Mouse (Mus musculus) midbrain, embryonic 10.5 days (tissue): Measurements from ENCODE around the gene Tmem233. TPM values are rescaled to one million over a fixed set of nuclear protein-coding genes. Genes with fewer than 3 reads are reported as not detected.

Source experiments
- DNase-seq: peaks from one replicate; pipeline ENCODE4 v3.0.0-alpha.2; 2017; ENCODE audit warnings: low spot score
- H3K27ac ChIP-seq: fragments of 300-500 bp; sonication (generic); replicated peaks from 2 replicates; pipeline ENCODE4 v1.5.1; 2016; ENCODE audit warnings: mild to moderate bottlenecking
- H3K27me3 ChIP-seq: fragments of 300-500 bp; sonication (generic); 2 replicates; pipeline ENCODE4 v1.6.1; 2016; ENCODE audit warnings: low read depth, mild to moderate bottlenecking; ENCODE audit not compliant: poor library complexity, severe bottlenecking
- H3K36me3 ChIP-seq: fragments of 300-500 bp; sonication (generic); 2 replicates; pipeline ENCODE4 v1.6.1; 2016; ENCODE audit warnings: mild to moderate bottlenecking, moderate library complexity
- H3K4me1 ChIP-seq: fragments of 300-500 bp; sonication (generic); 2 replicates; pipeline ENCODE4 v1.6.1; 2016
- H3K4me3 ChIP-seq: fragments of 300-500 bp; sonication (generic); 2 replicates; pipeline ENCODE4 v1.5.1; 2016; ENCODE audit warnings: mild to moderate bottlenecking, moderate library complexity
- H3K9me3 ChIP-seq: fragments of 300-500 bp; sonication (generic); replicated peaks from 2 replicates; pipeline ENCODE4 v1.6.1; 2016; ENCODE audit warnings: mild to moderate bottlenecking
- WGBS: fragments of 180-500 bp; shearing (Covaris S2); methylation state at CpG from one replicate; pipeline ENCODE4 v1.1.7; 2016; 5-methylcytosine and 5-hydroxymethylcytosine counted together
- polyA plus RNA-seq: library from polyadenylated mRNA; unstranded; fragments of >200 nt; fragmentation: Nextera tagmentation; extraction: Ambion mirVana; gene quantifications from 2 replicates; pipeline ENCODE4 v1.2.1, GENCODE M21; 2016

Gene Tmem233
- polyA plus RNA-seq, 1 experiment from 2014 or later, result not detected

- H3K4me1 ChIP-seq, result peaks cover 29% of the 10 kb centered on the region
- peak within 1 kb of the TSS; percentile 96 for H3K4me3 ChIP-seq
- no peaks in the 10 kb centered on the region for H3K27me3 ChIP-seq
- H3K36me3 ChIP-seq, result peaks cover 35% of the 10 kb centered on the region
- WGBS, result under 1% methylated on average over 46 of the region's 46 CpGs
- no peaks in the 10 kb centered on the region for H3K9me3 ChIP-seq
- H3K27ac ChIP-seq, result peak within 1 kb of the TSS; percentile 91
- DNase-seq, result peak; percentile 97
These were observed 58.7 kb downstream of the Tmem233 start, which contains the start of gene Prkab1 for GRCm38 (mm10) chr5:116024327-116024739. TSS of gene Prkab1 (minus strand) at chr5:116024508.

DNA sequence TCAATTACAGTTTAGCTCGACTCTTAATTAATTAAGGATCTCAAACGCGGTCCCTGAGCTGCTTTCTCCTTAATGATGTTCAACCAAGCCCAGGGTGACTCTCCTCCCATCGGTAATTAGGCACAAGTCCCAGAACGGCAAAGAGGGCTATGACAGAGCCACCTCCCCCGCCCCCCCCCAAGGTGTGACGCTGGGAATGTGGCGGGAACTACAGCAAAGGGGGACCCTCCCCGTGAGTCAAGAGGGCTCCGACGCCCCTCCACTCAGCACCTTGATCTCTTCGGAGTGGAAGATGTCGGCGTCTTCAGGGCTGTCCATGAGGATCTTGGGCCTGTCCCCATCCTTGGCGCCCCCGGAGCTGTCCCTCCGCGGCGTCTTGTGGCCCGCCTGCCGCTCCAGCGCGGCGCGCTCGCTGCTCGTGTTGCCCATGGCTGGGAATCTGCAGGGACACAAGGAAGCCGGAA, 59.2 kb downstream of the Tmem233 start:
- peak overlapping the region; percentile 91 for H3K27ac ChIP-seq
- H3K4me3 ChIP-seq, result peak overlapping the region; percentile 96
- no peak for DNase-seq
- no peaks in the 10 kb centered on the region for H3K27me3 ChIP-seq
- no peaks in the 10 kb centered on the region for H3K9me3 ChIP-seq
- H3K4me1 ChIP-seq, result peaks cover 26% of the 10 kb centered on the region
- H3K36me3 ChIP-seq, result peaks cover 40% of the 10 kb centered on the region
- under 1% methylated on average over 28 of the region's 28 CpGs for WGBS

- Histone ChIP-seq H3K9me3 (no peaks in the 10 kb centered on the region), H3K36me3 (peaks cover 46% of the 10 kb centered on the region), H3K4me1 (peaks cover 26% of the 10 kb centered on the region), H3K27me3 (no peaks in the 10 kb centered on the region), H3K27ac (peak overlapping the region; percentile 91), H3K4me3 (peak overlapping the region; percentile 96)
- 39% methylated on average over 8 of the region's 8 CpGs for WGBS
- DNase-seq, result no peak
These were observed 59.8 kb downstream of the Tmem233 start for GRCm38 (mm10) chr5:116023251-116023661.

DNA sequence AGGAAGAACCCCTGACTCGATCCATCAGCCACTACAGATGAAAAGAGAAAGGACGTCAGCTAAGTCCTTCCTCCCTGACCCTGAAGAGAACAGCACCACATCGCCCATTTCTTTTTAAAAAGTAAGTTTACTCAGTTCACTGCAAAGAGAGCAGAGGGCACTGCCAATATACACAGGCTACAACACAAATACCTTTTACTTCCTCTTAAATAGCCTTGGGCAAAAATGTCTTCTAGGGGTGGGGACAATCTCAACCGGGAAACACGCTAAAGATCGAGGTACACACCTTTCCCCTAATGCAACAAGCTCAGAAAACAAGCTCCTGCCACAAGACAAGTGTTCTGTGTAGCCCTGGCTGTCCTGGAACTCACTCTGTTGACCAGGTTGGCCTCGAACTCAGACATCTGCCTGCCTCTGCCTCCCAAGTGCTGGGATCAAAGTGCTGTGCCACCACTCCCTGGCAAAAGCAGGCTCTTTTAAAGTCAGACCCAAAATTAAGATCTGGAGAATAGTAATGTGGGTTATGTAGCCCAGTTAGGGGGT, 60.3 kb downstream of the Tmem233 start:
- no peaks in the 10 kb centered on the region for H3K9me3 ChIP-seq
- WGBS, result 89% methylated on average over 7 of the region's 7 CpGs
- no peaks in the 10 kb centered on the region for H3K27me3 ChIP-seq
- H3K4me3 ChIP-seq, result peak overlapping the region; percentile 96
- peaks cover 26% of the 10 kb centered on the region for H3K4me1 ChIP-seq
- no peak overlapping the region for H3K27ac ChIP-seq
- DNase-seq, result no peak
- peaks cover 51% of the 10 kb centered on the region for H3K36me3 ChIP-seq

DNA sequence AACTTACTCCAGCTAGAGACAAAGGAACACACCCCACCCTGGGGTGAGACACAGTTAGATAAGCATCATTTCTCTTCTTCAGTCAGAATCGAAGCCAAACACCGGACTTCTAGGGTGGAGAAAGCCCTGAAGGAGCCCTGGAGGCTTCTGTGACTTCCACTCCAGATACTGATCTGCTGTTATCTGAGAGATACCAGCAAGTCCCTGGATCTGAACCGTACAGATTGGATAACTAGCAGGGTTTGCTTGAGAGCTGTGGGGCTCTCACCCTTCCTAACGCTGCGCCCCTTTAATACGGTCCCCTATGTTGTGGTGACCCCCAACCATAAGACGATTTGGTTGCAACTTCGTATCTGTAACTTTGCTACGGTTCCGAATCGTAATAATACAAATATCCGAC, 60.9 kb downstream of the Tmem233 start:
- H3K36me3 ChIP-seq, result peaks cover 57% of the 10 kb centered on the region
- 95% methylated on average over 12 of the region's 12 CpGs for WGBS

GRCm38 (mm10) chr5:116021552-116021951, 61.5 kb downstream of the Tmem233 start:
- 91% methylated on average over 14 of the region's 14 CpGs for WGBS
- Histone ChIP-seq H3K4me1 (peaks cover 26% of the 10 kb centered on the region), H3K4me3 (0 out of 2 replicates have a peak overlapping the region, but pooled peaks have one; percentile 4), H3K9me3 (no peaks in the 10 kb centered on the region), H3K27me3 (no peaks in the 10 kb centered on the region), H3K27ac (no peak overlapping the region), H3K36me3 (peaks cover 63% of the 10 kb centered on the region)
- no peak for DNase-seq

More for the DNA sequence above, 60.9 kb downstream of the Tmem233 start:
- Histone ChIP-seq H3K4me1 (peaks cover 26% of the 10 kb centered on the region), H3K4me3 (peak overlapping the region; percentile 96; the same call in 1 of the 2 replicates), H3K27me3 (no peaks in the 10 kb centered on the region), H3K27ac (no peak overlapping the region), H3K9me3 (no peaks in the 10 kb centered on the region)
- no peak for DNase-seq

- Histone ChIP-seq H3K27me3 (no peaks in the 10 kb centered on the region), H3K36me3 (peaks cover 85% of the 10 kb centered on the region), H3K27ac (no peak overlapping the region), H3K4me1 (peaks cover 21% of the 10 kb centered on the region), H3K4me3 (no peak overlapping the region), H3K9me3 (no peaks in the 10 kb centered on the region)
- 82% methylated on average over 11 of the region's 11 CpGs for WGBS
- no peak for DNase-seq
These were observed 63.7 kb downstream of the Tmem233 start for GRCm38 (mm10) chr5:116019371-116019770.

- Histone ChIP-seq H3K27ac (no peak overlapping the region), H3K4me1 (peaks cover 18% of the 10 kb centered on the region), H3K9me3 (no peaks in the 10 kb centered on the region), H3K27me3 (no peaks in the 10 kb centered on the region), H3K4me3 (no peak overlapping the region), H3K36me3 (peaks cover 91% of the 10 kb centered on the region)
- WGBS, result 87% methylated on average over 6 of the region's 6 CpGs
- no peak for DNase-seq
These were observed 64.3 kb downstream of the Tmem233 start for GRCm38 (mm10) chr5:116018784-116019183.

DNA sequence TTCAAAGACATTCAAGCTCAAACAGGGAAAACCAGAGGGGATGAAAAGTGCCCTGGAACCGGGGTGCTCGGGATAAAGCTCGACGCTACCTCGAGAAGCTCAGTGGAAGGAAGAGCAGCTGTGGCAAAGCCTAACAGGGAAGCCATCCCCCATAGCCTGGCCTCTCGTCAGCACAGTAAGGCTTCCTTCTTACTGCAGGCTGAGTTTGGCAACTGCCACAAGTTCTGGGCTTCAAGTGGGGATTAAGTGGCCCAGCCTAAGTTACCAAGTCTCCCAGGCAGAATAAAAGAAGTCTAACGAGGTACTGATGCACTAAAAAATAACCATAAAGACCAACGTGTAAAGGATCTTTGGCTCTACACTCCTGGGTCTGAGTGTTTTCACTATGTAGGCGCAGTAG, 64.8 kb downstream of the Tmem233 start:
- H3K4me3 ChIP-seq, result no peak overlapping the region
- no peaks in the 10 kb centered on the region for H3K9me3 ChIP-seq
- peaks cover 12% of the 10 kb centered on the region for H3K4me1 ChIP-seq
- no peaks in the 10 kb centered on the region for H3K27me3 ChIP-seq
- DNase-seq, result no peak
- H3K27ac ChIP-seq, result no peak overlapping the region
- WGBS, result 92% methylated on average over 9 of the region's 9 CpGs
- peaks cover 97% of the 10 kb centered on the region for H3K36me3 ChIP-seq

GRCm38 (mm10) chr5:116017391-116017790, 65.7 kb downstream of the Tmem233 start:
- H3K4me1 ChIP-seq, result peaks cover 4% of the 10 kb centered on the region; the same call in 1 of the 2 replicates
- 93% methylated on average over 8 of the region's 8 CpGs for WGBS
- no peak for DNase-seq
- H3K27ac ChIP-seq, result no peak overlapping the region
- no peaks in the 10 kb centered on the region for H3K9me3 ChIP-seq
- H3K4me3 ChIP-seq, result no peak overlapping the region
- no peaks in the 10 kb centered on the region for H3K27me3 ChIP-seq
- H3K36me3 ChIP-seq, result peaks cover 100% of the 10 kb centered on the region

DNA sequence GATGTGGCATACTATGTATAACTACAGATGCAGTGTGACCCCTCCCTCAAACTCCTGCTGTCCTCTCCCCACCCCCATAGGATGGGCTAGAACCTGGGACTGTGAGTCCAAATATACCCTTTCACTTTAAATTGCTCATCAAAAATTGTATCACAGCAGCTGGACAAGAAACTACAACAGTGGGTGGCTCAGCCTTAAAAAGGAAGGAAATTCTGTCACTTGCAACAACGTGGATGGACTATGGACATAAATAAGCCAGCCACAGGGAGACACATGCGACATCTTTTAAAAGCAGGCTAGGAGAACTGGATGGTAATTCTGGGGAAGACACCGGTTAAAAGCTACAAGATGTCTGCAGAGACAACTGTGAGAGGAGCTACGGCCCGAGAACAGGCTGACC, 66.5 kb downstream of the Tmem233 start:
- H3K4me1 ChIP-seq, result no peaks in the 10 kb centered on the region
- H3K9me3 ChIP-seq, result no peaks in the 10 kb centered on the region
- no peak for DNase-seq
- no peaks in the 10 kb centered on the region for H3K27me3 ChIP-seq
- H3K27ac ChIP-seq, result no peak overlapping the region
- H3K4me3 ChIP-seq, result no peak overlapping the region
- peaks cover 92% of the 10 kb centered on the region for H3K36me3 ChIP-seq
- 95% methylated on average over 5 of the region's 5 CpGs for WGBS

DNA sequence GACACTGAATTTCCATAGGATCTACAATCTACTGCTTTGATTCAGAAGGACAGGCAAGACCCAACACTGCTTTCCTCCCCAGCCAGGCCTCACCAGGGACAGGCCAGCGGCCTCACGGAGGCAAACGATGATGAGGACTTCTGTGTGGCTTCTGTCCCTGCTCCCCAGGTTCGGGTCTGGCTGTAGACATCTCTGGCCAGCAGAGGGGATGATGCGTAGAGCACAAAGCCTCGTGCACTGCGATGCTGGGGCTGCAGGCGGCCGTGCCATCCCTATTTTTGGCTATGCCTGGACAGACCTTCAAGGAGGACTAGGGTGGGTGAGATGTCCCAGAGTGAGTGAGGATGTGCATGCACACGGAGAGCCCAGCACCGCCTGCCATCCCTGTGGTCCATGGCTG, 68.8 kb downstream of the Tmem233 start:
- Histone ChIP-seq H3K9me3 (no peaks in the 10 kb centered on the region), H3K27ac (no peak overlapping the region), H3K4me1 (no peaks in the 10 kb centered on the region), H3K36me3 (peaks cover 69% of the 10 kb centered on the region), H3K4me3 (no peak overlapping the region), H3K27me3 (no peaks in the 10 kb centered on the region)
- no peak for DNase-seq
- WGBS, result 95% methylated on average over 11 of the region's 11 CpGs

DNA sequence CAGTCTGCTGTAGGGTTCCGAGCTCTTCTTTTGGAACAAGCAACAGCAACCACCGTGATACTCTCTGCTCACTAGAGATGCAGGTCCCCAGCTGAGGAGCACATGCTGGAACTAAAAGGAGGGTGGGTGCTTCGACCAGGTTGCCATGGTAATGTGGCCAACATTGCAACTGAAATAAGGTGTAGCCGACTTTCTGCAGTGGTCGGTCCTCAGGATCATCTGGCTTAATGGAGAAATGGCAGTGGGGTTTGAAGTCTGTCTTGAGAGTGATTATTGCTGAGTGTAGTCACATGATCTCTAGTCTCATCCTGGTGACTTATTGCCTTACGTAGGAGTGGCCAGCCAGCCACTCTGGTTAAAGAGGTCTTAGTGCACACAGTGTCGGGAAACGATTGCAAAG, 69.2 kb downstream of the Tmem233 start:
- WGBS, result 89% methylated on average over 8 of the region's 8 CpGs
- H3K36me3 ChIP-seq, result peaks cover 65% of the 10 kb centered on the region

More for the DNA sequence above, 69.2 kb downstream of the Tmem233 start:
- no peaks in the 10 kb centered on the region for H3K4me1 ChIP-seq
- no peak overlapping the region for H3K4me3 ChIP-seq
- no peak for DNase-seq
- H3K27me3 ChIP-seq, result no peaks in the 10 kb centered on the region
- no peaks in the 10 kb centered on the region for H3K9me3 ChIP-seq
- no peak overlapping the region for H3K27ac ChIP-seq
